Mouse (Mus musculus) midbrain, embryonic 14.5 days (tissue): Measurements from ENCODE around the gene Dmrt1. TPM values are rescaled to one million over a fixed set of nuclear protein-coding genes. Genes with fewer than 3 reads are reported as not detected.

Experiments used
- ATAC-seq: fragments of 200-750 bp; cut with Nextera tagmentation; 2 replicates; pipeline ENCODE4 v1.8.0; 2017; ENCODE audit warnings: moderate number of reproducible peaks, moderate library complexity; ENCODE audit not compliant: low FRiP score, low TSS enrichment
- DNase-seq: peaks from one replicate; pipeline ENCODE4 v3.0.0-alpha.2; 2015
- H3K27ac ChIP-seq: fragments of 300-500 bp; sonication (generic); replicated peaks from 2 replicates; pipeline ENCODE4 v1.5.1; 2014; ENCODE audit warnings: mild to moderate bottlenecking, low read depth, low read length, moderate library complexity
- H3K27me3 ChIP-seq: fragments of 300-500 bp; sonication (generic); 2 replicates; pipeline ENCODE4 v1.6.1; 2014; ENCODE audit warnings: low read length, control low read depth, mixed read lengths; ENCODE audit not compliant: control insufficient read depth, insufficient read depth
- H3K36me3 ChIP-seq: fragments of 300-500 bp; sonication (generic); 2 replicates; pipeline ENCODE4 v1.6.1; 2014; ENCODE audit warnings: low read length, control low read depth; ENCODE audit not compliant: control insufficient read depth, insufficient read depth
- H3K4me1 ChIP-seq: fragments of 300-500 bp; sonication (generic); 2 replicates; pipeline ENCODE4 v1.6.1; 2014; ENCODE audit warnings: mild to moderate bottlenecking, antibody characterized with exemption, low read length, control low read depth; ENCODE audit not compliant: control insufficient read depth, insufficient read depth
- H3K4me2 ChIP-seq: fragments of 300-500 bp; sonication (generic); 2 replicates; pipeline ENCODE4 v1.6.1; 2014; ENCODE audit warnings: mild to moderate bottlenecking, low read length, moderate library complexity
- H3K4me3 ChIP-seq: fragments of 300-500 bp; sonication (generic); replicated peaks from 2 replicates; pipeline ENCODE4 v1.5.1; 2014; ENCODE audit warnings: low read depth, low read length
- H3K9ac ChIP-seq: fragments of 300-500 bp; sonication (generic); replicated peaks from 2 replicates; pipeline ENCODE4 v1.6.1; 2014; ENCODE audit warnings: mild to moderate bottlenecking, low read length, moderate library complexity
- H3K9me3 ChIP-seq: fragments of 300-500 bp; sonication (generic); 2 replicates; pipeline ENCODE4 v1.6.1; 2016; ENCODE audit warnings: low read length, control low read depth, mixed read lengths; ENCODE audit not compliant: control insufficient read depth
- WGBS: fragments of 180-500 bp; shearing (Covaris S2); extraction: QIAGEN DNeasy Blood & Tissue Kit; methylation state at CpG from one replicate; pipeline ENCODE4 v1.1.7; 2014; 5-methylcytosine and 5-hydroxymethylcytosine counted together
- polyA plus RNA-seq: library from polyadenylated mRNA; unstranded; fragments of >200 nt; fragmentation: Nextera tagmentation; extraction: Ambion mirVana; gene quantifications from 2 replicates; pipeline ENCODE4 v1.2.1, GENCODE M21; 2014

Dmrt1 gene
- polyA plus RNA-seq, 1 experiment from 2014 or later: not detected

DNA sequence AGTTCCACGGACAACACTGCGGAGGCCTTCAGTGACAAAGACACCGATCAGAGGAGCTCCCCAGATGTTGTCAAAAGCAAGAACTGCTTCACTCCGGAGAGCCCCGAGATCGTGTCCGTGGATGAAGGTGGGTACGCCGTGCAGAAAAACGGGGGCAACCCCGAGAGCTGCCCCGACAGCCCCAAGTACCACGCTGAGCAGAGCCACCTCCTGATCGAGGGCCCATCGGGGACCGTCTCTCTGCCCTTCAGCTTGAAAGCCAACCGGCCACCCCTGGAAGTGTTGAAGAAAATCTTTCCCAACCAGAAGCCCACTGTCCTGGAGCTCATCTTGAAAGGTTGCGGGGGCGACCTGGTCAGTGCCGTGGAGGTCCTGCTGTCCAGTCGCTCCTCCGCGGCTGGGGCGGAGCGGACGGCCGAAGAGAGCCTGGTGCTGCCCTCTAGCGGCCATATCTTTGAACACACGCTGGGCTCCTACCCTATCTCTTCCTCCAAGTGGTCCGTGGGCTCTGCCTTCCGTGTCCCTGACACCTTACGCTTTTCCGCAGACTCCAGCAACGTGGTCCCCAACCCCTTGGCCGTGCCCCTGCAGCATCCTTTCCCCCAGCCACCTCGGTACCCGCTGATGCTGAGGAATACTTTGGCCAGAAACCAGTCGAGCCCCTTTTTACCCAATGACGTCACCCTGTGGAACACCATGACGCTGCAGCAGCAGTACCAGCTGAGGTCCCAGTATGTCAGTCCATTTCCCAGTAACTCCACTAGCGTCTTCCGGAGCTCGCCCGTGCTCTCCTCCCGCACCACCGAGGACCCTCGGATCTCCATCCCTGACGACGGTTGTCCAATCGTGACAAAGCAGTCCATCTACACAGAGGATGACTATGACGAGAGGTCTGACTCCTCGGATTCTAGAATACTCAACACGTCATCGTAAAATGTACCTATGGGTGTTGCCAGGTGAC, 117.2 kb downstream of the Dmrt1 start:
- Histone ChIP-seq H3K9ac (no peak overlapping the region), H3K36me3 (no peaks in the 10 kb centered on the region), H3K4me1 (no peaks in the 10 kb centered on the region), H3K27ac (no peak overlapping the region), H3K4me3 (peak overlapping the region; percentile 25; the same call in 1 of the 2 replicates), H3K4me2 (peak overlapping the region; percentile 49), H3K27me3 (peaks cover 81% of the 10 kb centered on the region), H3K9me3 (no peaks in the 10 kb centered on the region)
- ATAC-seq (peak; percentile 50; the same call in 1 of the 2 replicates), DNase-seq (peak; percentile 85)
- 31% methylated on average over 54 of the region's 54 CpGs for WGBS

DNA sequence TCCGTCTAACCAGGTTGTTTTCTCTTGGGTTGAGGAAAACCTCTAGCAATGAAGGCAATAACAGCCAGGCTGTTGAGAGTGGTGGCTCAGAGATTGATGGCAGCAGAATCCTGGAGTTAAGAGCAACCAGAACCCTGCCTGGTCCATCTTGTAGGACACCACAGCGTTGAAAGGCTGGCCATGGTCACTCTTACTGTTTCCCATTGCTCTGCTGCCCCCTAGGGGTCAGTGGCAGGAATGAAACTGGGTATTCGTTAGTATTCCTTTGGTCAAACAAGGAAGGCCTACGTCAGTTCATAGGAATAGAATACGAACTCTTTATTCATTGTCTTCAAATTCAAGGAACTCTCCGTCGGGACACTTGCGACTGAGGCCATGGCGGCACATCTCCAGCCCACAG, 123.1 kb downstream of the Dmrt1 start:
- Histone ChIP-seq H3K9me3 (no peaks in the 10 kb centered on the region), H3K9ac (no peak overlapping the region), H3K4me2 (no peak overlapping the region), H3K27me3 (peaks cover 38% of the 10 kb centered on the region), H3K27ac (no peak overlapping the region), H3K4me1 (no peaks in the 10 kb centered on the region), H3K4me3 (no peak overlapping the region), H3K36me3 (no peaks in the 10 kb centered on the region)
- ATAC-seq: no peak; the same call in 1 of the 2 replicates
- DNase-seq: peak; percentile 85
- 9% methylated on average over 9 of the region's 9 CpGs for WGBS

DNA sequence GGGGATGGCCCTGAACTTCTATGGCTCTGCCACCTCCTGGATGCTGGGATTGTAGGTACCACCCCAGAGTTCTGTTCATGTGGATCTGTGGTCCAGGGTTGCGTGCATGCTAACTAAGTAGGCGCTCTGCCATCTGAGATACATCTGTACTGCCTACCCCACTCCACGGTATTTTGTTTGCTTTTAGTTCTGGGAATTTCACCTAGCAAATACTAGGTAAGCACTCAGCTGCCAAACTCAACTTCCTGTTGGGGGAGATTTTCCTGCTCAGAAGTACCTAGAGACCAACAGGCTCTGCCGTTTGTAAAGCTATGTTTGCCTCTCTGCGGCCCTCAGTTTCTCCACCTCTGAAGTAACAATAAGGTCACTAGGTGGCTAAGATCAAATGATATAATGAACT, 129.7 kb downstream of the Dmrt1 start:
- Histone ChIP-seq H3K36me3 (no peaks in the 10 kb centered on the region), H3K27ac (no peak overlapping the region), H3K4me1 (no peaks in the 10 kb centered on the region), H3K27me3 (no peaks in the 10 kb centered on the region), H3K9ac (no peak overlapping the region), H3K4me2 (peak overlapping the region; percentile 54), H3K4me3 (no peak overlapping the region; the same call in 1 of the 2 replicates), H3K9me3 (no peaks in the 10 kb centered on the region)
- no peak for ATAC-seq
- DNase-seq: no peak
- WGBS: 92% methylated on average over 5 of the region's 5 CpGs

DNA sequence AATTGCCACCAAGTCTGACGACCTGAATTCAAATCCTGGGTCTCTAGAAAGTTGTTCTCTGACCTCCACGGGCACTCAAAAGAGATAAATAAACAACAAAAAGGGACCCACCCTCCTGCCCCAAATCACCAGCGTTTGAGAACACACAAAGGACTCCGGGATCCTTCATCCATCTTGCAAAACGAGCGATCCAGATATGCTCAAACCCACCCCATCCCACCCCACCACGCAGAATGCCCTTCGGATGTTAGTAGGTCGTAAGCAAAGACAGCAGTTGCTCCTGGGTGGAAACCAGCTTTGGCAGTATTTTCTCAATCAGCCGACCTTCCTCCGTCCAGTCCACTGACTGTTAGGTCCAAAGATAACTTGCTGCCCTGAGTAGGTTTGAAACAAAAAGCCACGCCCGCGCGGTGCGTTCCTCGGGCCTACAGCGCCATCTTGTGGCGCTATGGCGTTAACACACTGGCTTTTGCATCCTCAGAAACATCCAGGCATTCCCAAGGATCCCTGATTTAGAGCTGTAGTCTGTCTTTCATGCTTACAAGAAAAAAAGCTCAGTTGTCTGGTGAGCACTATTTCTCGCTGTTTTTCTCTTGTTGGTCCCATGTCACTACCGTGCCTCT, 130.3 kb downstream of the Dmrt1 start:
- ATAC-seq (peak; percentile 66; the same call in 1 of the 2 replicates), DNase-seq (peak; percentile 93)
- Histone ChIP-seq H3K36me3 (no peaks in the 10 kb centered on the region), H3K9me3 (no peaks in the 10 kb centered on the region), H3K4me2 (peak overlapping the region; percentile 54), H3K9ac (peak overlapping the region; percentile 43; the same call in 1 of the 2 replicates), H3K4me3 (peak overlapping the region; percentile 33), H3K27ac (no peak overlapping the region), H3K4me1 (no peaks in the 10 kb centered on the region), H3K27me3 (no peaks in the 10 kb centered on the region)
- WGBS: 16% methylated on average over 22 of the region's 22 CpGs

DNA sequence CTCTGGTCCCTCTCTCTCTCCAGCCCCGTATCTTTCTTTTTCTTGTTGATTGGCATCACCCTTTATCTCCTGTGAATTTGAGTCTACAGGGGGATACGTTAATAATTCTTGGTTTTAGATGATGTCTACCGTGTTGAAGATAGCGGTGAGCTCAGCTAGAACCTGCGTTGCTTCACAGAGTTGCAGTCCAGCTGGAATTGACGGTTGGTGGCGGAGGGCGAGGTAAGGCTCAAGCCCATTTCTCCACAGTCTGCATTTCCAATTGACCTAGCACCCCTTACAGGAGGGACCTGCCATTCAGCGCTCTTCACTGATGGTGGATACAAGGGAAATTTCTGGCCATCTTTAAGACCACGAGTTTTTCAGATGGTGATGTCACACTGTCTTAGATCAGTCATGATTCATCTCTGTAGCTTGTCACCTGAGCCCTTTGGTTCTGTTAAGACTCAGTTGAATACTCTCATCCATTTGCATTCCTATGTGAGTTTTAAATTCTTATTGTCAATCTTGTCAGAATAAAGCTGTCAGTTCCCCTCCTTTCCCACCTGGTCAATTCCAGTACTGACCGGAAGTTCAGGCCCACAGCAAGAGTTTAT, 133.4 kb downstream of the Dmrt1 start:
- DNase-seq (no peak), ATAC-seq (no peak)
- Histone ChIP-seq H3K4me1 (no peaks in the 10 kb centered on the region), H3K4me2 (no peak overlapping the region), H3K4me3 (no peak overlapping the region), H3K27ac (no peak overlapping the region), H3K27me3 (no peaks in the 10 kb centered on the region), H3K9ac (no peak overlapping the region), H3K36me3 (no peaks in the 10 kb centered on the region), H3K9me3 (no peaks in the 10 kb centered on the region)
- 76% methylated on average over 11 of the region's 11 CpGs for WGBS

DNA sequence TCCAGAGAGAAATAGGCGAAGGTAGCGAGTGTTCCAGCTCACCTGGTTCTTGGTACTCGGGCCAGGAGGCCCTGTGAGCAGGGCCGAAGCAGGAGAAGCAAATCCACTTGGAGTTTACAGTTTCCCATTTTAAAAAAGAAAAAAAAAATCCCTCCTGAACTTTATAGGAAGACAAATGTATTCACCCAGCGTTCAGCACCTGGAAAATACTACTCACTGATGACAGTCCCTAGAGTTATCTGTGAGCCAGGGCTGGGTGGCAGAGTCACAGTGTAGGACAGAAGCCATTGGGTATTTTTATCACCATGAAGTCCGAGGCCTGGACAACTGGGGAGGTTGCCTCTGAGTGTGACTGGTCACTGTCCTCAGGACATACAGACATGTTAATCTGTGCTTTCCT, 136.4 kb downstream of the Dmrt1 start:
- no peak for DNase-seq
- WGBS: 92% methylated on average over 6 of the region's 6 CpGs
- no peak for ATAC-seq

DNA sequence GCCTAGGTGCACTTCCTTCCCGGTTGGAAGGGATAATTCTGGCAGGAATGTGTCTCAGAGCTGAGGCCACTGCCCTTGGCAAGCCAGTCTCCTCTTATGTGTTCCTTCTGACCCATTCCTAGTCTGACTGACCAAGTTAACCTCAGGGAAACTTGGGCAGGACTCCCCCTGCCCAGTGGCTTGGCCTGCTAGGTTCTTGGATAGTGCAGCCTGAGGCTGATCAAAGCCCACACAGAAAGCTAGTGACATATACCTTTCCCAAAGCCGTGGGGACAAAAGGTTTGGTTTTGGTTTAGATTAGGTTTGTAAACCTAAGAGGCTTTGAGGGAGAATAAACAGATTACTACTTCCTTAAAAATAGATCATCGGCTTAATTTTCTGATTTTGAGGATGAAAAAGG, 141.7 kb downstream of the Dmrt1 start:
- no peak for ATAC-seq
- Histone ChIP-seq H3K4me2 (no peak overlapping the region), H3K4me3 (no peak overlapping the region), H3K9me3 (no peaks in the 10 kb centered on the region), H3K27ac (no peak overlapping the region), H3K27me3 (no peaks in the 10 kb centered on the region), H3K36me3 (no peaks in the 10 kb centered on the region), H3K4me1 (no peaks in the 10 kb centered on the region), H3K9ac (no peak overlapping the region)
- no peak for DNase-seq
- 64% methylated on average over 3 of the region's 3 CpGs for WGBS

More for the DNA sequence above, 136.4 kb downstream of the Dmrt1 start:
- H3K27ac ChIP-seq: no peak overlapping the region
- no peak overlapping the region for H3K4me2 ChIP-seq
- H3K4me3 ChIP-seq: no peak overlapping the region
- no peaks in the 10 kb centered on the region for H3K9me3 ChIP-seq
- no peaks in the 10 kb centered on the region for H3K36me3 ChIP-seq
- no peaks in the 10 kb centered on the region for H3K4me1 ChIP-seq
- no peaks in the 10 kb centered on the region for H3K27me3 ChIP-seq
- H3K9ac ChIP-seq: no peak overlapping the region

DNA sequence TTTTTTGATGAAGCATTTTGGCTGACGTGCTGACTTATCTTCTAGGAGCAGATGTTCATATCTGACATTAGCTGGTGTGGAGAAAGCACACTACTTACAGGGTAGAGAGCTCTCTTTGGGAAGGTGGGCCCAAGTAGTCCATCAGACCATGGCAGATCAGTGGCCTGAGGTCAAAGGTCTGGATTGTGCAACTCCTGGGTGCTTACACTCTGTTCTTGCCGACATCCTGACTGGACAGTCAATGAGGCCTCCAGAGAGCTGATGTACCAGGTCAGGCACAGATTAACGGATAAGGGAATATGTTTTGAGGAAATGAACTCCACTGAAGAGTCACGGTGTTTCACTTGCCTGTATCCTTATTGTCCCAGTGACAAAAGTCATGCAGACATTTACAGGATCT, 143.3 kb downstream of the Dmrt1 start:
- no peaks in the 10 kb centered on the region for H3K27me3 ChIP-seq
- no peak overlapping the region for H3K9ac ChIP-seq
- no peak overlapping the region for H3K27ac ChIP-seq
- H3K36me3 ChIP-seq: no peaks in the 10 kb centered on the region
- H3K4me1 ChIP-seq: no peaks in the 10 kb centered on the region
- DNase-seq: no peak
- H3K4me2 ChIP-seq: no peak overlapping the region
- 73% methylated on average over 4 of the region's 4 CpGs for WGBS
- no peak overlapping the region for H3K4me3 ChIP-seq
- H3K9me3 ChIP-seq: no peaks in the 10 kb centered on the region
- no peak for ATAC-seq
